Mouse (Mus musculus) cerebellum, postnatal 25 days (tissue): ENCODE data around the gene Ftl1.

Experiments used
- DNase-seq, 2 experiments: peaks; one replicate each; pipeline ENCODE4 v3.0.0; 2021; ENCODE audit warnings: mixed read lengths in 2 of 2

Ftl1 gene

GRCm38 (mm10) chr7:45412421-45412820, 47.3 kb downstream of the Ftl1 start:
- no peak for DNase-seq

- no peak for DNase-seq
Measured at GRCm38 (mm10) chr7:45409497-45410163, 50.1 kb downstream of the Ftl1 start.

GRCm38 (mm10) chr7:45408949-45409348, 50.7 kb downstream of the Ftl1 start:
- no peak for DNase-seq

GRCm38 (mm10) chr7:45408351-45408750, 51.3 kb downstream of the Ftl1 start:
- no peak for DNase-seq
